Mouse (Mus musculus): Measurements from ENCODE around the gene Epha2.

Epha2 gene

GRCm38 (mm10) chr4:141280471-141280870 lies 20.6 kb upstream of the Epha2 start:
- DNase-seq, result no peak

- no peak for DNase-seq
These were observed 19.9 kb upstream of the Epha2 start for GRCm38 (mm10) chr4:141281153-141281552.

- DNase-seq, result no peak
These were observed 19.5 kb upstream of the Epha2 start for GRCm38 (mm10) chr4:141281578-141281977.

GRCm38 (mm10) chr4:141282087-141282486 lies 19.0 kb upstream of the Epha2 start:
- no peak for DNase-seq

- DNase-seq, result no peak
These were observed 18.4 kb upstream of the Epha2 start for GRCm38 (mm10) chr4:141282623-141283022.

- DNase-seq, result no peak
These were observed 17.7 kb upstream of the Epha2 start for GRCm38 (mm10) chr4:141283176-141283878.

- no peak for DNase-seq
These were observed 17.1 kb upstream of the Epha2 start for GRCm38 (mm10) chr4:141283879-141284411.

- no peak for DNase-seq
These were observed 16.6 kb upstream of the Epha2 start for GRCm38 (mm10) chr4:141284486-141284885.

- no peak for DNase-seq
These were observed 15.9 kb upstream of the Epha2 start for GRCm38 (mm10) chr4:141285128-141285527.

- no peak for DNase-seq
These were observed 14.1 kb upstream of the Epha2 start for GRCm38 (mm10) chr4:141286860-141287517.

GRCm38 (mm10) chr4:141287518-141288004 lies 13.5 kb upstream of the Epha2 start:
- no peak for DNase-seq

GRCm38 (mm10) chr4:141288152-141288551 lies 12.9 kb upstream of the Epha2 start:
- no peak for DNase-seq

- DNase-seq, result no peak
These were observed 9.3 kb upstream of the Epha2 start for GRCm38 (mm10) chr4:141291571-141292375.

- no peak for DNase-seq
These were observed 5.3 kb upstream of the Epha2 start for GRCm38 (mm10) chr4:141295774-141296186.

GRCm38 (mm10) chr4:141297934-141298333 lies 3.1 kb upstream of the Epha2 start:
- no peak for DNase-seq

GRCm38 (mm10) chr4:141299356-141299755 lies 1.7 kb upstream of the Epha2 start:
- no peak for DNase-seq

GRCm38 (mm10) chr4:141300196-141300595 lies 844 bp upstream of the Epha2 start:
- no peak for DNase-seq

- no peak for DNase-seq
These were observed 769 bp downstream of the Epha2 start for GRCm38 (mm10) chr4:141301591-141302427.

- no peak for DNase-seq
These were observed 1.7 kb downstream of the Epha2 start for GRCm38 (mm10) chr4:141302428-141303401.

- no peak for DNase-seq
These were observed 2.6 kb downstream of the Epha2 start for GRCm38 (mm10) chr4:141303402-141304222.

All from cerebellum, adult 9-11 months (tissue).